Mouse (Mus musculus): ENCODE results near the gene Btk. TPM values are rescaled to one million over a fixed set of nuclear protein-coding genes. Genes with fewer than 3 reads are reported as not detected.

The Btk gene
- 0.17 and 0.20 TPM in 2 replicates for polyA plus RNA-seq (2012; rRNA removed)

- TF ChIP-seq POLR2A (IDR thresholded peaks at IDR 0.05; ENCODE audit: control insufficient read depth, low read depth, low read length), result no peak
- TF ChIP-seq CTCF (IDR thresholded peaks at IDR 0.05; ENCODE audit: control insufficient read depth, insufficient read depth, insufficient replicate concordance, low read depth, low read length), result no peak
- no peak within 1 kb of the TSS for H3K27ac ChIP-seq (ENCODE audit: control insufficient read depth, insufficient read depth, low read depth, low read length)
- H3K36me3 ChIP-seq (ENCODE audit: control insufficient read depth, insufficient read depth, low read length), result no peaks in the 10 kb centered on the region
- H3K27me3 ChIP-seq (ENCODE audit: control insufficient read depth, insufficient read depth, low read length), result no peaks in the 10 kb centered on the region
- peaks cover 5% of the 10 kb centered on the region for H3K4me1 ChIP-seq (ENCODE audit: control insufficient read depth, insufficient read depth, low read length)
- no peak within 1 kb of the TSS for H3K4me3 ChIP-seq (ENCODE audit: control insufficient read depth, low read depth, low read length)
Measured at GRCm38 (mm10) chrX:134582888-134583669, at the start of gene Btk. TSS of gene Btk (minus strand) at chrX:134583570.

- Histone ChIP-seq H3K36me3 (ENCODE audit: control insufficient read depth, insufficient read depth, low read length) (no peaks in the 10 kb centered on the region), H3K4me3 (ENCODE audit: control insufficient read depth, low read depth, low read length) (no peak overlapping the region), H3K4me1 (ENCODE audit: control insufficient read depth, insufficient read depth, low read length) (no peaks in the 10 kb centered on the region), H3K27ac (ENCODE audit: control insufficient read depth, insufficient read depth, low read depth, low read length) (no peak overlapping the region), H3K27me3 (ENCODE audit: control insufficient read depth, insufficient read depth, low read length) (no peaks in the 10 kb centered on the region)
- TF ChIP-seq POLR2A (IDR thresholded peaks at IDR 0.05; ENCODE audit: control insufficient read depth, low read depth, low read length), result no peak
Measured at GRCm38 (mm10) chrX:134632710-134633109, 49.3 kb upstream of the Btk start.

GRCm38 (mm10) chrX:134628200-134628599, 44.8 kb upstream of the Btk start:
- H3K27me3 ChIP-seq (ENCODE audit: control insufficient read depth, insufficient read depth, low read length), result no peaks in the 10 kb centered on the region
- H3K36me3 ChIP-seq (ENCODE audit: control insufficient read depth, insufficient read depth, low read length), result no peaks in the 10 kb centered on the region
- H3K4me3 ChIP-seq (ENCODE audit: control insufficient read depth, low read depth, low read length), result no peak overlapping the region
- TF ChIP-seq CTCF (IDR thresholded peaks at IDR 0.05; ENCODE audit: control insufficient read depth, insufficient read depth, insufficient replicate concordance, low read depth, low read length) (no peak), POLR2A (IDR thresholded peaks at IDR 0.05; ENCODE audit: control insufficient read depth, low read depth, low read length) (no peak)
- H3K27ac ChIP-seq (ENCODE audit: control insufficient read depth, insufficient read depth, low read depth, low read length), result no peak overlapping the region
- H3K4me1 ChIP-seq (ENCODE audit: control insufficient read depth, insufficient read depth, low read length), result no peaks in the 10 kb centered on the region

- Histone ChIP-seq H3K4me3 (ENCODE audit: control insufficient read depth, low read depth, low read length) (no peak overlapping the region), H3K36me3 (ENCODE audit: control insufficient read depth, insufficient read depth, low read length) (no peaks in the 10 kb centered on the region), H3K27me3 (ENCODE audit: control insufficient read depth, insufficient read depth, low read length) (no peaks in the 10 kb centered on the region), H3K4me1 (ENCODE audit: control insufficient read depth, insufficient read depth, low read length) (no peaks in the 10 kb centered on the region), H3K27ac (ENCODE audit: control insufficient read depth, insufficient read depth, low read depth, low read length) (no peak overlapping the region)
- TF ChIP-seq CTCF (IDR thresholded peaks at IDR 0.05; ENCODE audit: control insufficient read depth, insufficient read depth, insufficient replicate concordance, low read depth, low read length), result no peak
- no peak for TF ChIP-seq POLR2A (IDR thresholded peaks at IDR 0.05; ENCODE audit: control insufficient read depth, low read depth, low read length)
Measured at GRCm38 (mm10) chrX:134623350-134623749, 40.0 kb upstream of the Btk start.

GRCm38 (mm10) chrX:134621685-134622084, 38.3 kb upstream of the Btk start:
- no peaks in the 10 kb centered on the region for H3K4me1 ChIP-seq (ENCODE audit: control insufficient read depth, insufficient read depth, low read length)
- no peaks in the 10 kb centered on the region for H3K27me3 ChIP-seq (ENCODE audit: control insufficient read depth, insufficient read depth, low read length)
- H3K4me3 ChIP-seq (ENCODE audit: control insufficient read depth, low read depth, low read length), result no peak overlapping the region
- no peaks in the 10 kb centered on the region for H3K36me3 ChIP-seq (ENCODE audit: control insufficient read depth, insufficient read depth, low read length)
- TF ChIP-seq POLR2A (IDR thresholded peaks at IDR 0.05; ENCODE audit: control insufficient read depth, low read depth, low read length), result no peak
- TF ChIP-seq CTCF (IDR thresholded peaks at IDR 0.05; ENCODE audit: control insufficient read depth, insufficient read depth, insufficient replicate concordance, low read depth, low read length), result no peak
- no peak overlapping the region for H3K27ac ChIP-seq (ENCODE audit: control insufficient read depth, insufficient read depth, low read depth, low read length)

- Histone ChIP-seq H3K27me3 (ENCODE audit: control insufficient read depth, insufficient read depth, low read length) (no peaks in the 10 kb centered on the region), H3K36me3 (ENCODE audit: control insufficient read depth, insufficient read depth, low read length) (no peaks in the 10 kb centered on the region), H3K27ac (ENCODE audit: control insufficient read depth, insufficient read depth, low read depth, low read length) (no peak overlapping the region), H3K4me3 (ENCODE audit: control insufficient read depth, low read depth, low read length) (no peak overlapping the region), H3K4me1 (ENCODE audit: control insufficient read depth, insufficient read depth, low read length) (no peaks in the 10 kb centered on the region)
- no peak for TF ChIP-seq CTCF (IDR thresholded peaks at IDR 0.05; ENCODE audit: control insufficient read depth, insufficient read depth, insufficient replicate concordance, low read depth, low read length)
- no peak for TF ChIP-seq POLR2A (IDR thresholded peaks at IDR 0.05; ENCODE audit: control insufficient read depth, low read depth, low read length)
Measured at GRCm38 (mm10) chrX:134620254-134620865, 37.0 kb upstream of the Btk start.

GRCm38 (mm10) chrX:134619695-134620094, 36.3 kb upstream of the Btk start:
- Histone ChIP-seq H3K4me3 (ENCODE audit: control insufficient read depth, low read depth, low read length) (no peak overlapping the region), H3K27me3 (ENCODE audit: control insufficient read depth, insufficient read depth, low read length) (no peaks in the 10 kb centered on the region)

More at GRCm38 (mm10) chrX:134619695-134620094, 36.3 kb upstream of the Btk start:
- Histone ChIP-seq H3K4me1 (ENCODE audit: control insufficient read depth, insufficient read depth, low read length) (no peaks in the 10 kb centered on the region), H3K27ac (ENCODE audit: control insufficient read depth, insufficient read depth, low read depth, low read length) (no peak overlapping the region), H3K36me3 (ENCODE audit: control insufficient read depth, insufficient read depth, low read length) (no peaks in the 10 kb centered on the region)
- no peak for TF ChIP-seq CTCF (IDR thresholded peaks at IDR 0.05; ENCODE audit: control insufficient read depth, insufficient read depth, insufficient replicate concordance, low read depth, low read length)
- TF ChIP-seq POLR2A (IDR thresholded peaks at IDR 0.05; ENCODE audit: control insufficient read depth, low read depth, low read length), result no peak

Measured in testis, adult 2 months (tissue).